Mouse (Mus musculus): Measurements from ENCODE around the gene Btbd11.

Gene Btbd11

GRCm38 (mm10) chr10:85482480-85482879 is 95.9 kb downstream of the Btbd11 start:
- no peak for DNase-seq

- DNase-seq, result no peak
Measured at GRCm38 (mm10) chr10:85486456-85486855, 99.8 kb downstream of the Btbd11 start.

- DNase-seq, result no peak
Measured at GRCm38 (mm10) chr10:85492583-85492982, 106.0 kb downstream of the Btbd11 start.

GRCm38 (mm10) chr10:85496358-85496757 is 109.7 kb downstream of the Btbd11 start:
- no peak for DNase-seq

GRCm38 (mm10) chr10:85496981-85497380 is 110.4 kb downstream of the Btbd11 start:
- DNase-seq, result no peak

GRCm38 (mm10) chr10:85497931-85498330 is 111.3 kb downstream of the Btbd11 start:
- DNase-seq, result no peak

GRCm38 (mm10) chr10:85500573-85501155 is 114.0 kb downstream of the Btbd11 start:
- DNase-seq, result no peak

GRCm38 (mm10) chr10:85501966-85502566 is 115.5 kb downstream of the Btbd11 start:
- no peak for DNase-seq

- DNase-seq, result no peak
Measured at GRCm38 (mm10) chr10:85502656-85503055, 116.0 kb downstream of the Btbd11 start.

- no peak for DNase-seq
Measured at GRCm38 (mm10) chr10:85503453-85503852, 116.8 kb downstream of the Btbd11 start.

- DNase-seq, result no peak
Measured at GRCm38 (mm10) chr10:85507270-85508050, 120.8 kb downstream of the Btbd11 start.

GRCm38 (mm10) chr10:85508193-85508794 is 121.7 kb downstream of the Btbd11 start:
- DNase-seq, result no peak

GRCm38 (mm10) chr10:85509000-85509399 is 122.4 kb downstream of the Btbd11 start:
- DNase-seq, result no peak

GRCm38 (mm10) chr10:85510329-85510728 is 123.7 kb downstream of the Btbd11 start:
- DNase-seq, result no peak

GRCm38 (mm10) chr10:85512808-85513207 is 126.2 kb downstream of the Btbd11 start:
- DNase-seq, result no peak

GRCm38 (mm10) chr10:85517223-85518110 is 130.9 kb downstream of the Btbd11 start:
- DNase-seq, result no peak

GRCm38 (mm10) chr10:85518111-85518409 is 131.4 kb downstream of the Btbd11 start:
- no peak for DNase-seq

GRCm38 (mm10) chr10:85522220-85522760 is 135.7 kb downstream of the Btbd11 start:
- no peak for DNase-seq

GRCm38 (mm10) chr10:85525267-85526015 is 138.8 kb downstream of the Btbd11 start:
- no peak for DNase-seq

- no peak for DNase-seq
Measured at GRCm38 (mm10) chr10:85526657-85527056, 140.0 kb downstream of the Btbd11 start.

GRCm38 (mm10) chr10:85527722-85528121 is 141.1 kb downstream of the Btbd11 start:
- no peak for DNase-seq
